Mouse (Mus musculus) limb, embryonic 11.5 days (tissue): ENCODE data around the gene Scd3. TPM values are rescaled to one million over a fixed set of nuclear protein-coding genes. Genes with fewer than 3 reads are reported as not detected.

ENCODE experiments used
- ATAC-seq: fragments of 200-750 bp; cut with Nextera tagmentation; 2 replicates; pipeline ENCODE4 v1.8.0; 2017; ENCODE audit warnings: low read depth; ENCODE audit not compliant: insufficient number of reproducible peaks, low FRiP score, low TSS enrichment
- DNase-seq: peaks from one replicate; pipeline ENCODE4 v3.0.0-alpha.2; 2015; ENCODE audit warnings: low spot score
- H3K27ac ChIP-seq: fragments of 300-500 bp; sonication (generic); replicated peaks from 2 replicates; pipeline ENCODE4 v1.5.1; 2014; ENCODE audit warnings: low read depth, mild to moderate bottlenecking, low read length
- H3K27me3 ChIP-seq: fragments of 300-500 bp; sonication (generic); 2 replicates; pipeline ENCODE4 v1.6.1; 2014; ENCODE audit warnings: mild to moderate bottlenecking, low read length, mixed read lengths; ENCODE audit not compliant: control insufficient read depth, insufficient read depth
- H3K36me3 ChIP-seq: fragments of 300-500 bp; sonication (generic); 2 replicates; pipeline ENCODE4 v1.6.1; 2014; ENCODE audit warnings: mild to moderate bottlenecking, low read length, moderate library complexity, mixed read lengths; ENCODE audit not compliant: control insufficient read depth, insufficient read depth
- H3K4me1 ChIP-seq: fragments of 300-500 bp; sonication (generic); 2 replicates; pipeline ENCODE4 v1.6.1; 2014; ENCODE audit warnings: low read length, mixed read lengths; ENCODE audit not compliant: control insufficient read depth, insufficient read depth
- H3K4me2 ChIP-seq: fragments of 300-500 bp; sonication (generic); 2 replicates; pipeline ENCODE4 v1.6.1; 2014; ENCODE audit warnings: low read depth, mild to moderate bottlenecking, moderate library complexity; ENCODE audit not compliant: severe bottlenecking
- H3K4me3 ChIP-seq: fragments of 300-500 bp; sonication (generic); 2 replicates; pipeline ENCODE4 v1.5.1; 2014; ENCODE audit warnings: low read depth, low read length
- H3K9ac ChIP-seq: fragments of 300-500 bp; sonication (generic); 2 replicates; pipeline ENCODE4 v1.6.1; 2014; ENCODE audit warnings: mild to moderate bottlenecking, low read length
- H3K9me3 ChIP-seq: fragments of 300-500 bp; sonication (generic); 2 replicates; pipeline ENCODE4 v1.6.1; 2016; ENCODE audit warnings: low read length; ENCODE audit not compliant: control insufficient read depth
- WGBS: fragments of 180-500 bp; shearing (Covaris S2); extraction: QIAGEN DNeasy Blood & Tissue Kit; methylation state at CpG from one replicate; pipeline ENCODE4 v1.1.7; 2014; 5-methylcytosine and 5-hydroxymethylcytosine counted together
- polyA plus RNA-seq: library from polyadenylated mRNA; unstranded; fragments of >200 nt; fragmentation: Nextera tagmentation; extraction: Ambion mirVana; gene quantifications from 2 replicates; pipeline ENCODE4 v1.2.1, GENCODE M21; 2014

Scd3 gene
- polyA plus RNA-seq, 1 experiment from 2014 or later: 0.40 TPM

DNA sequence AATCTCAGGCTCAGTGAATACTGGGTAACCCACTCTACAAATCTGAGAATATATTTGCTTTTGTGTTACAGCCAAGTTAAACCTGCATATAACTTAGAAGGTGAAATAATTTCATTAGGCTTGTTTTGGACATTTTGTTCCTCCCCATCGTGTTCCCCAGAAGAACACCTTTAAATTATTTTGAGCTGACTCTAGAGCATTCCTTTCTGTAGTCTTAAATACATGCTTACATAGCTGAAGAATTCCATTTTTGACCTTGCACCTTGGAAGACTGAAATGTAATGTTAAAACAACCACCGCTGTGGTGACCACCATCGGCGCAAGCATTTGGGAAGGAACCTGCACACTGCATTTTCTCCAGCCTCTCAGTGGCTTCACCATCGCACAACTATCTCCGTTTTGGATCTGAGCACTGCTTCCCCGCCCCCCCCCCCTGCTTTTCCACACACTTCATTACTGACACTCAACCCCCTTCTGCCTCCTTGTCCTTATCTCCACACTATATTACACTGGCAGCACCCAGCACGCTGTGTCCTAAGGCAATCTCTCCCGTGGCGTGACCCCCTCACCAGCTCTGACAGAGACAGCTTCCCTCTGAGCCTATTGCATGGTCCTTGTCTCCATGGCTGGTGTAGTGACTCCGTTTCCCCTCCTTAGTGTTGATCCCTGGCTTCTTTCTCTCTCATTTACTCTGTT, 84.5 kb downstream of the Scd3 start:
- Histone ChIP-seq H3K4me2 (no peak overlapping the region), H3K4me1 (peaks cover 22% of the 10 kb centered on the region), H3K27me3 (no peaks in the 10 kb centered on the region), H3K9ac (no peak overlapping the region), H3K9me3 (no peaks in the 10 kb centered on the region), H3K4me3 (no peak overlapping the region), H3K27ac (no peak overlapping the region), H3K36me3 (no peaks in the 10 kb centered on the region)
- no peak for DNase-seq
- 78% methylated on average over 11 of the region's 11 CpGs for WGBS
- ATAC-seq: no peak

DNA sequence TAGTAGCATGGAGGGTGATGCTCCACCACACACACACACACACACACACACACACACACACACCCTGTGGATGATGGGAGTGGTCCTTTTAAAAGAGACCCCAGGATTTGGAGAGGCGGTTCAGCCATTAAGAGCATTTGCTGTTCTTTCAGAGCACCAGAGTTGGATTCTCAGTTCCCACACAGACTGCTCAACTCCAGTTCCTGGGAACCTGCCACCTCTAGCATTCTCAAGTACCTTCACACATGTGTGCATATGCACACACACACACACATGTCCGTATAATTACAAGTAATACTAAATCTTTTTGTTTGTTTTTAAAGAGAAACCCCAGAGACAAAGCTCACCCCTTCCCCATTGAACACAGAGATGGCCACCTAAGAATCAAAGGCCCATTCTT, 89.0 kb downstream of the Scd3 start:
- ATAC-seq: no peak
- no peaks in the 10 kb centered on the region for H3K27me3 ChIP-seq
- H3K36me3 ChIP-seq: peaks cover 10% of the 10 kb centered on the region
- H3K9me3 ChIP-seq: no peaks in the 10 kb centered on the region
- no peak overlapping the region for H3K4me3 ChIP-seq
- WGBS: 89% methylated on average over 2 of the region's 2 CpGs
- no peak overlapping the region for H3K9ac ChIP-seq
- no peak overlapping the region for H3K4me2 ChIP-seq
- H3K27ac ChIP-seq: no peak overlapping the region
- no peak for DNase-seq
- H3K4me1 ChIP-seq: peaks cover 21% of the 10 kb centered on the region

DNA sequence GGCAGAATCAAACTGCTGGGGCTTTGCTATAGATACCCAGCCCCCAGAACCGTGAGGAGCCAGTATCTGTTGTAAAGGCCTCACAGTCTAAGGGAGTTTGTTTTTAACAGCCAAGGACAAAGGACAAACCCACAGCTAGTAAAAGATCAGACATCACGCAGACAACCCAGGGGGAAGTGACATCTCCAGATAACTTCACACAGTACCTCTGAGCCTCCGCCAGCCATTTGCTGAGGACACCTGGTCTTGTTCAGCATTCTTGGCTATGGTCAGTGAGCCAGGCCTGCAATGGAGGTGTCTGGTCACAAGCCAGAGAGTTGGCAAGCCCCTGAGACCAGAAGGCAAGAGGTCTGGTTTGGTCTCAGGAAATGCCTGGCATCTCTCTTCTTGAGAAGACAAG, 89.4 kb downstream of the Scd3 start:
- Histone ChIP-seq H3K9ac (peak overlapping the region; percentile 49; the same call in 1 of the 2 replicates), H3K4me2 (peak overlapping the region; percentile 100), H3K9me3 (no peaks in the 10 kb centered on the region), H3K27ac (peak overlapping the region; percentile 96), H3K4me1 (peaks cover 25% of the 10 kb centered on the region), H3K36me3 (peaks cover 10% of the 10 kb centered on the region), H3K27me3 (no peaks in the 10 kb centered on the region), H3K4me3 (no peak overlapping the region)
- no peak for ATAC-seq
- WGBS: 60% methylated on average over 3 of the region's 3 CpGs
- no peak for DNase-seq

DNA sequence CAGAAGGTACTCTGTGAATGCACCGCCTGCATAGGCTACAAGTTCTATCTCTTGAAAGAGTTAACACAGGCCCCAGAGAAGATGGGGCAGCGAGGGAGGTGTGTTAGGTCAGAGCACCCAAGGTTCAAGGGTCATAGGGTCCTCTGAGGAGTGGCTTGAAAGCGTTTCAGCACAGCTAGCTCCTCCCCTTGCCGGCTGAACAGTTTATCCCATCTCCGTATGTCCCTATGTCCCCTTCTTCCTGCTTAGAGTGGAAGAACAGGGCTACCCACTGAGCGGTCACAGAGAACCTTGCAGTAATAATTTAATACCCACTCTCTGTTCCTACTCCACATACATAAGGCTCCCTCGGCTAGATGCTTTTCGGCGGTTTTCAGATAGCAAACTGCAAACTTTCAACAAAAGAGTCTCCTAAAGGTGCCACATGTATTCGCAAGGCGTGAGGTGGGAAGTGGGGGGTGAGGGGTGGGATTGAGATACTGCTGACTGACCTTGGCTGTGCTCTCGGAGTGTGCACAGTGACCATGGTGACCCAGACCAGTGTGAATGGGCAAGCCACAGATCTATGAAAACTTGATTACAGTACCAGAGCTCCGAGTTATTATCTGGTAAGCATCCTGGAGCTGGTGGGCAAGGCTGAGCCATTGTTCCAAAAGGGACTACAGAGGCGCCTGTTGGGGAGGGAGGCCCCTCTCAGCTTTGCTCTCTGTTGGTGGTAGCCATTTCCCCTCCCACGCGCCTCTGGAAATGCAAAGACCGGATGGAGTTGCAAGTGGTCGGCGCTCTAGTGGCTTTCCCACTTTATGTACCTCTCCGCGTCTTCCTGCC, 90.1 kb downstream of the Scd3 start, which contains the start of gene Scd2:
Gene Scd2, plus strand, starts transcription at position 734 of the 828 bp plus-strand sequence.
- no peak; the same call in 1 of the 2 replicates for ATAC-seq
- 2% methylated on average over 21 of the region's 21 CpGs for WGBS
- H3K9me3 ChIP-seq: no peaks in the 10 kb centered on the region
- peak within 1 kb of the TSS; percentile 96 for H3K27ac ChIP-seq
- peak within 1 kb of the TSS; percentile 94 for H3K4me3 ChIP-seq
- peaks cover 15% of the 10 kb centered on the region for H3K36me3 ChIP-seq
- DNase-seq: no peak
- peak within 1 kb of the TSS; percentile 95 for H3K9ac ChIP-seq
- peak within 1 kb of the TSS; percentile 100 for H3K4me2 ChIP-seq
- H3K4me1 ChIP-seq: peaks cover 31% of the 10 kb centered on the region
- no peaks in the 10 kb centered on the region for H3K27me3 ChIP-seq

Other genes with a start within 250 kb of the Scd3 start
- not detected in 2 replicates for gene Cpn1, start 216.7 kb upstream of the Scd3 start, polyA plus RNA-seq
- gene Cyp2c23, start 174.1 kb upstream of the Scd3 start, polyA plus RNA-seq: 0.12 and 0.13 TPM in 2 replicates
- 20.1 and 20.9 TPM in 2 replicates for gene Erlin1, start 133.5 kb upstream of the Scd3 start, polyA plus RNA-seq
- gene Chuk, start 95.8 kb upstream of the Scd3 start, polyA plus RNA-seq: 44.3 and 47.9 TPM in 2 replicates
- gene Cwf19l1, start 67.4 kb upstream of the Scd3 start, polyA plus RNA-seq: 40.4 and 40.7 TPM in 2 replicates
- gene Bloc1s2, start 56.8 kb upstream of the Scd3 start, polyA plus RNA-seq: 110 and 112 TPM in 2 replicates
- not detected in 2 replicates for gene Pkd2l1, start 10.8 kb upstream of the Scd3 start, polyA plus RNA-seq
- gene Scd2, start 90.4 kb downstream of the Scd3 start, polyA plus RNA-seq: 309 and 322 TPM in 2 replicates
- gene Scd4, start 129.8 kb downstream of the Scd3 start, polyA plus RNA-seq: 0.09 TPM in 1 of 2 replicates, not detected in the other
- gene Scd1, start 204.6 kb downstream of the Scd3 start, polyA plus RNA-seq: 16.7 and 18.6 TPM in 2 replicates